Mouse (Mus musculus): Measurements from ENCODE around the gene Sbk1.

DNA sequence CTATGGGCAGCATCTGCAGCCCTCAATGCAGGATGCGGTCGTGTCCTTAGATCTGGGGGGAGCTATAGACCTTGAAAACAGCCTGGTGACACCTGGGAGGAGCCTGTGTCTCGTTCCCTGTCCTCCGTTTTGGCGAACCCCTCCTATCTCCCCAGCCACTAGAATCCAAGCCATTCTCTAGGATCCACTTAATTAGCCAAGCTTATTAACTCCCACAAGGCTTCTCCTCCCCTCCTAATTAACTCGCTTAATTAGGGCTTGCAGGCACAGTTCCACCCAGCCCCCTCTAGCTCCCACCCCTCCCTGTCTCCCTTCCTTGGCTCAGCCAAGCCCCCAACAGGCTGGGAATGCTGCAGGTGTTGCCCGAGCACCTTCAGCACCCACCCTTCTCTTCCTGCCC is 8.5 kb upstream of the Sbk1 start:
- TF ChIP-seq POLR2A (IDR thresholded peaks at IDR 0.05; ENCODE audit: borderline replicate concordance, insufficient read depth, low read length) (no peak), CTCF (IDR thresholded peaks at IDR 0.05; ENCODE audit: borderline replicate concordance, insufficient read depth, low read depth, low read length) (no peak)

All from cerebellum, adult 2 months (tissue).